Mouse (Mus musculus): ENCODE data around the gene Itga11.

Gene Itga11

GRCm38 (mm10) chr9:62684311-62684710, 6.7 kb downstream of the Itga11 start:
- DNase-seq (ENCODE audit: low spot score in 2 of 2): no peak

DNA sequence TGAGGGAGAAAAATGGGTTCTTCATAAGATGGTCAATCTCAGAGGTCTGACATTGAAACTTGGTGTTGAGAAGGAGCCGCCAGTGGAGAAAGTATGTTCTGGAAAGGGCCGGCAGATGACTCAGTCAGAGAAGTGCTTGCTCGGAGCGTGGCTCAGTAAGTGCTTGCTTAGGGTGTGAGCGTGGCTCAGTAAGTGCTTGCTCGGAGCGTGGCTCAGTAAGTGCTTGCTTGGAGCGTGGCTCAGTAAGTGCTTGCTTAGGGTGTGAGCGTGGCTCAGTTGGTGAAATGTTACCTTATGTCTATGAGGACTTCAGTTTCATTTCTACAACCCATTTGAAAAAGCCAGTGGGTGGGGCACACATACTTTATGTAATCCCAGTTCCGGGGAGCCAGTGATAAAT, 12.1 kb downstream of the Itga11 start:
- DNase-seq (ENCODE audit: low spot score in 2 of 2): no peak

GRCm38 (mm10) chr9:62694054-62694453, 16.4 kb downstream of the Itga11 start:
- DNase-seq (ENCODE audit: low spot score in 2 of 2): no peak

DNA sequence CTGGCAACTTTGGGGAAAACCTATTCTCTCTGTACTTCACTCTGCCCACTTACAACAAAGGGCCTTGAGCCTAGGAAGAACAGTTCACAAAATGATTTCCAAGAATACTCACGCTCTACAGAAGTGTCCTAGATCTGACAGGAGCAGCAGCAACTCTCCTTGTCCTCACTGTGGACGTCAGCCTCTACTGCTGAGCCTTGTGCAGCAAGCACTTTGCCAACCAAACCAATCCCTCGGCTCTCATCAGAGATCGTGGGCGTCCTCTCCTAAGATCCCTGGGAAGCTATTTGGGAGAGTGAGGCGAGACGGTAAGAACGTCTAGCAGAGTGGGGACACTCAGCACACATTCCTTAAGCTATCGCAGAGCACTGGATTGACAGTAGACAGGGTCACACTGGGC, 17.6 kb downstream of the Itga11 start:
- no peak for DNase-seq (ENCODE audit: low spot score in 2 of 2)

- DNase-seq (ENCODE audit: low spot score in 2 of 2): no peak
Observed at GRCm38 (mm10) chr9:62696799-62697198, 19.2 kb downstream of the Itga11 start.

DNA sequence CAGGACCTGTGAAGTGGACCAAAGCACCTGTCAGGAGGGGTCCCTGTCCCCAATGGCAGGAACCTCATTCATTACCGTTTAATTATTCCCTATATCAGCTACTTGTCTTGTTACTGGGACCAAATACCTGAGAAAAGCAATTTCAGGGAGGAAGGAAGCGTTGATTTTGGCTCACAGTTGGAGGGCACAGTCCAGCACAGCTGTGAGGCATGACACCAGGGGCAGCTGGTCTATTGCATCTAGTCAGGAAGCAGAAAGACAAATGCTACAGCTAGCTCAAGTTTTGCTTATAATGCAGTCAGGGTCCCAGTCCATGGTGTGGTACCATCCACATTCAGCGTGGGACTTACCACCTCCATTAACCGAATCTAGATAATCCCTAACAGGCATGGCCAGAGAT, 29.6 kb downstream of the Itga11 start:
- DNase-seq (ENCODE audit: low spot score in 2 of 2): no peak

DNA sequence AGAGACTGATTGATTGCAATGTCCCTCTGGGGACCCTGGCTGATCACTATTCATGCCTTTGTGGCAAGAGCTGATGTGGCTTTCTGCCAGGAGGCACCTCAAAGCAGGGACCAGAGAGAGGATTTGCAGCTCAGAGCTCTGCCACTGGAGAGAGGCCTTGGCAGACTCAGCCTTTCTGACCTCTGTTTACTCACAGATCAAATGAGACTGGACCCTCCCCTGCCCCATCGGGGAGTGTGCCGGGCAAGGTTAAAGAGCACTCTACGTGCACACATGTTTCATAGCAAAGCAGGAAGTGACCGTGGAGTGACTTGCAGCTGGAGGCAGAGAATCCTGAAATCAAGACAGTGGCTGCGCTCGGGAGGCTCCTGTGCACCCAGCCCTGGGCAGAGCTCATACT, 30.2 kb downstream of the Itga11 start:
- DNase-seq (ENCODE audit: low spot score in 2 of 2): no peak

GRCm38 (mm10) chr9:62709983-62710382, 32.4 kb downstream of the Itga11 start:
- no peak for DNase-seq (ENCODE audit: low spot score in 2 of 2)

DNA sequence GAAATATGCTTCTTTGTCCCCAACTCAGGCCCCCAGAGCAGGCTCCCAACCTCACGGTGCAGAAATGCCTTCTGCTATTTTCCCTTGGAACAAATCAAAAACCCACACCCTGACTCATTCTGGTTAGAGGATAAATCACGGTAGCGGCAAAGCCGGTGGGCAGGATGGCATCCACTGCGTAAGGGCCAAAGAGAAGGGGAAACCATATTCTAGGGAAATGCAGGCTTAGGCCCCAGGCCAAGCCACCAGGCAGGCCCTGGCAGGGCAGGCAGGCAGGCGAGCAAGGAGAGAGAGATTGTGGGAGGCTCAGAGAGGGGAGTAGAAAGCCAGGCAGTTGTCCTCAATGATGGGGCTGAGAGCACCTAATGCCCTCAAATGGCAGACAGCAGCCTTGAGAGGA, 34.7 kb downstream of the Itga11 start:
- DNase-seq (ENCODE audit: low spot score in 2 of 2): no peak

- DNase-seq (ENCODE audit: low spot score in 2 of 2): no peak
Observed at GRCm38 (mm10) chr9:62713040-62713439, 35.4 kb downstream of the Itga11 start.

GRCm38 (mm10) chr9:62714336-62714735, 36.7 kb downstream of the Itga11 start:
- DNase-seq (ENCODE audit: low spot score in 2 of 2): no peak

- no peak for DNase-seq (ENCODE audit: low spot score in 2 of 2)
Observed at GRCm38 (mm10) chr9:62717982-62718381, 40.4 kb downstream of the Itga11 start.

GRCm38 (mm10) chr9:62721791-62722190, 44.2 kb downstream of the Itga11 start:
- no peak for DNase-seq (ENCODE audit: low spot score in 2 of 2)

GRCm38 (mm10) chr9:62722716-62723115, 45.1 kb downstream of the Itga11 start:
- peak; percentile 42 to 63 for DNase-seq (ENCODE audit: low spot score in 2 of 2)

DNA sequence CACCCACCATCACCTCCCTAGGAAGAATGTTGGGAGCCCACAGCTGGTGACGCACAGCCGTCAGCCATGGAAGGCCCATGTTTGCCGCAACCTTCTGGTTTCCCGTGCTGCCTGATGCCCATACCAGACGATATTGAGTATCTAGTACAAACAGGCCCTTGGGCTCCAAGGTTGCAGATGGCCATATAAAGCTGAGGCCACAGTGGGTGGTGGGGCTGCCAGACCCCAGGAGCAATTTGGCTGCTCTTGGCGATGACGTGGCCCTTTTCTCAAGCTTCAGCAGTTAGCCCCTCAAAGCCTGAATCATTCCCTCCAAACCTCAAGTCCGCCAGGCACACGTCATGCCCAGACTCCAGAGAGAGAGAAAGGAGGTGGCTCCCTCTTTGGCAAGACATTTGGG, 46.5 kb downstream of the Itga11 start:
- no peak for DNase-seq (ENCODE audit: low spot score in 2 of 2)

DNA sequence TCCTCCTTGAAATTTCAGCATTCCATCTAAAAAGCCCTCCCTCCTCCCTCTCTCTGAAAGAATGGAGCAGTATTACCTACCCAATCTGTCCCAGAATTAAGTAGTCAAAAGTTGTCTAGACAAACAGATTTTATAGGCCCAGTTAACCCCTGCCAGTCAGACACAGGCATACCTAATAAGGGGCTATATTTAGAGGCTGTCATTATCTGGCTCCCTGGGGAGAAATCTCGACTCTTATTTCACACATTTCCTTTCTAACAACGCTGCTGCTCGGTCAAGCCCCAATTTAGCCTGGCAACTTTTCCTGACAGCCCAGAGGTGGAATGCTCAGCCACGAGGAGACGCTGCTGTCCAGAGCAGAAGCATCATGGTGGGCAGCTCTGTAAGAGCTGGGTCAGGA, 47.6 kb downstream of the Itga11 start:
- DNase-seq (ENCODE audit: low spot score in 2 of 2): no peak

- no peak for DNase-seq (ENCODE audit: low spot score in 2 of 2)
Observed at GRCm38 (mm10) chr9:62726472-62726871, 48.8 kb downstream of the Itga11 start.

DNA sequence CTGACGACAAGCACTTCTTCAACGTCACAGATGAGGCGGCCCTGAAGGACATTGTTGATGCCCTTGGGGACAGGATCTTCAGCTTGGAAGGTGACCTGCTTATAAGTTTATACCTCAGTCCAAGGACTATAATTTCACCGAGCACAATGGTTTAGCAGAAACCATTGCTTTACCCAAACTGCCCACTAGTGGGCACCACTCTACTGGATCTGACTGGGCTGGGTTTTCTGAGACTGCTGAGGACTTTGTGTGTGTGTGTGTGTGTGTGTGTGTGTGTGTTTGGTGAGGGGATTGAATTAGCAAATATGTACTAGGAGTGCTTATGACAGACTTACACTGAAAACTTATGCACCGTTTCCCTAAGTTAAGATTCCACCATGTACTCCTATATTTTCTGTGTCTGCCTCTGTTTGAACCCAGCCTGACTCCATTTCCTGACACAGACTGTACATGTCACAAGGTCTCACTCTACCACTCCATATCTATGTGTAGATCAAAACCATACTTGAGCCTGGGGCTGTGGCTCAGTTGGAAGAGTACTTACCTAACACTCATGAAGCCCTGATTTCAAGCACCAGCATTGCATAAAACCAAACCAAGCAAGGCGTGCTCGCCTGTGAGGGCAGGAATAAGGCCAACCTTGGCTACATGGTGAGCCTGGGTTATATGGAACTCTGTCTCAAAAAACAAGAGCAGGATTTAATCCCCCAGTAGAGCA, 67.1 kb downstream of the Itga11 start:
- peak in 1 of 2 experiments; percentile 63 for DNase-seq (ENCODE audit: low spot score in 2 of 2)

- no peak for DNase-seq (ENCODE audit: low spot score in 2 of 2)
Observed at GRCm38 (mm10) chr9:62746646-62747045, 69.0 kb downstream of the Itga11 start.

DNA sequence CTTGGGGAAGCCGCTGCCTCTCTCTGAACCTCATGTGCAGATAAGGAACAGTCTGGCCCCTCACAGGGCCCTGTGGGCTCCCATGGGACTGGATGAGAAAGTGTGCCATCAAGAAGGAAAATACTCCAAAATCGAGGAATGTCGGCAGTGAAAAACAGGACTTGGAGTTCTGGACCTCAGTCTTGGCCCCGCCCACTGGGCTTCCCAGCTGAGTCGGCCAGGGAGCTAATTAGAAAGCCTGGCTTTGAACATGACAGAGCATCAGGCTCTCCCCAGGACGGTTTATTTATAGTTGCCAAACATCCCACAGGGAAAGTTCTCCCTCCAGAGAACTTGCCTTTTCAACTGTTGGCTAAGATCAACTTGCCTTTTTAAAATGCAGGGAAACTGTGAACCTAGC, 72.0 kb downstream of the Itga11 start:
- peak in 1 of 2 experiments; percentile 53 for DNase-seq (ENCODE audit: low spot score in 2 of 2)

- no peak for DNase-seq (ENCODE audit: low spot score in 2 of 2)
Observed at GRCm38 (mm10) chr9:62750381-62750780, 72.8 kb downstream of the Itga11 start.

DNA sequence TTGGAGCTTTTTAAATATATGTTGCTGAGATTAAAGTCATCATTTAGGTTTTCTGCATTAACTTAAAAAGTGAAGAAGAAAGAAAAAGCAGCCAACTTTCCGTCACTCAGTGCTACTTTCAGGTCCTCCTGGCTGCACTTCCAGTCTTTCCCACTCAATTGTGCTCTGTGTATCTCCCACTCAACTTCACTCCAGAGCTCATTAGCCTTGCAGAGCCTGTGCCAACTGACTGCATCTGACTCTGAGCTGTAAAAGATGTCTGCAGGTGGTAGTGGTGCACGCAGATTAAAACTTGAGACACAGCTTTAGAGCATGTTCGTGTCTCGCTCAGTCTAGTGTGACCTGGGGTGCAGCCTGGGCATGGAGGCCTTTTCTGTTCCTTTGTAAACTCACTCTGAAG, 80.7 kb downstream of the Itga11 start:
- peak; percentile 63 to 85 for DNase-seq (ENCODE audit: low spot score in 2 of 2)

DNA sequence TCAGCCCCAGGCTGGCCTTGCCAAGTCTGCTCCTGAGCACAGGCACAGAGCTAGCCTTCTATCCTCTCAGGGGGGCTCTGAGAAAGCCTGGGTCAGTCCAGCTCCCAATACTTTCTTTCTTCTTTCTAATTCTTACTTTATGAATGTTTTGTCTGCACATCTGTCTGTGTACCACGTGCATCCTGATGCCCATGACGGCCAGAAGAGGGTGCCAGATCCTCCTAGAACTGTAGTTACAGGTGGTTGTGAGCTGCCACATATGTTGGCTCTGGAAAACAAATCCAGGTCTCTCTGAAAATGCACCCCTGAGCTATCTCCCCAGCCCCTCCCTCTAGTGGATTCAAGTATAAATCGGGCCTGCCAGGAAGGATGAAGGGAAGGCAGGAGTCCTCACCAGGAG, 82.0 kb downstream of the Itga11 start:
- DNase-seq (ENCODE audit: low spot score in 2 of 2): peak in 1 of 2 experiments; percentile 30

- peak in 1 of 2 experiments; percentile 57 for DNase-seq (ENCODE audit: low spot score in 2 of 2)
Observed at GRCm38 (mm10) chr9:62763478-62763877, 85.9 kb downstream of the Itga11 start.

Data from right cerebral cortex, postnatal 10 days (tissue).